22 mouse cellular contexts compared by ENCODE assay signal in the genomic region with DNA sequence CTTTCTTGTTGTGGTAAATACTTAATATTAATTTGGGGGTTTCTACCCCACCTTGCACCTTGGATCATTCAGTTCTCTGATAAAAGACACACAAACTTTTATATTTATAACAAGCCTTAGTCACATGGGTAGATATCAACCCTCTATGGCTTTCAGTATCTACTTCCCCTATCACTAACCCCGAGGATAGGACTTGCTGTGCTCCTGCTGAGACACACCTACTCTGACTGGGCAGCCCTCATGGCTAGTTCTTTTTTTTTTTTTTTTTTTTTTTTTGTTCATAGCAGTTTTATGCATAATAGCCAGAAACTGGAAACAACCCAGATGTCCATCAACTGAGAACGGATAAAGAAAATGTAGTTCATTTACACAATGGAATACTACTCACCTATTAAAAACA.
A peak's percentile ranks its signal among the peaks of the same experiment; 100 is the strongest.
DNase-seq lines count a peak whose midpoint lies in the region; ATAC-seq lines count a peak whose summit lies in the region.
"Had no signal": no experiment of that assay in that cellular context is flagged by ENCODE, and none has a peak within 500 bp of the region (broad histone marks: within the 10 kb centered on the region; RNA-seq: fewer than 3 reads in every experiment).

No protein-coding gene starts in this region.

- H3K27ac ChIP-seq in liver, embryonic 12.5 days = no peak overlapping the region
- H3K27ac ChIP-seq in liver, embryonic 11.5 days (ENCODE audit: low read depth, low read length) = no peak overlapping the region
- H3K27ac ChIP-seq in heart, embryonic 12.5 days (ENCODE audit: poor library complexity, severe bottlenecking) = no peak overlapping the region
- no peak overlapping the region for H3K27ac ChIP-seq in embryonic facial prominence, embryonic 10.5 days (replicated peaks)
- H3K27ac ChIP-seq: forebrain, embryonic 10.5 days; limb, embryonic 15.5 days; stomach, embryonic 15.5 days had no signal

- no peak overlapping the region for H3K4me3 ChIP-seq in liver, embryonic 12.5 days
- H3K4me3 ChIP-seq in liver, embryonic 11.5 days (ENCODE audit: low read depth, low read length) = no peak overlapping the region
- H3K4me3 ChIP-seq in heart, embryonic 12.5 days = no peak overlapping the region
- no peak overlapping the region for H3K4me3 ChIP-seq in embryonic facial prominence, embryonic 10.5 days
- H3K4me3 ChIP-seq: forebrain, embryonic 10.5 days; heart, embryonic 15.5 days; limb, embryonic 15.5 days; megakaryocyte, embryonic 14.5 days; stomach, embryonic 15.5 days had no signal

- DNase-seq in liver, embryonic 11.5 days (ENCODE audit: low spot score) = no peak
- peak; percentile 31 to 36 for DNase-seq in B cell, adult 2 months
- no peak for DNase-seq in lung, adult 18-20 months
- DNase-seq in embryonic facial prominence, embryonic 10.5 days (ENCODE audit: low spot score) = no peak
- DNase-seq: adrenal gland, postnatal 10 days; cerebellum, adult 9-11 months; heart, adult 18-20 months; heart, postnatal 4 days; kidney, adult 18-20 months; kidney, postnatal 14 days; right cerebral cortex, postnatal 4 days had no signal

- no peak overlapping the region for H3K4me2 ChIP-seq in liver, embryonic 12.5 days
- H3K4me2 ChIP-seq in liver, embryonic 11.5 days = no peak overlapping the region
- H3K4me2 ChIP-seq in heart, embryonic 12.5 days = no peak overlapping the region
- H3K4me2 ChIP-seq: heart, embryonic 15.5 days; limb, embryonic 15.5 days; stomach, embryonic 15.5 days had no signal

- ATAC-seq in liver, embryonic 12.5 days = 0 out of 2 replicates have a peak, but pooled peaks have one; percentile 46
- ATAC-seq in liver, embryonic 11.5 days (replicated peaks; ENCODE audit: low FRiP score) = no peak
- peak; percentile 59 to 71; a peak in 3 of 4 replicates for ATAC-seq in hematopoietic stem cell, adult 5-6 weeks (replicated peaks in 1 of 2; ENCODE audit: insufficient read depth in 1 of 2, low FRiP score in 2 of 2, low TSS enrichment in 1 of 2, low read depth in 1 of 2, poor library complexity in 2 of 2, severe bottlenecking in 2 of 2)
- ATAC-seq in megakaryocyte-erythroid progenitor cell, adult 5-6 weeks (replicated peaks; ENCODE audit: low FRiP score, low TSS enrichment, poor library complexity, severe bottlenecking) = peak; percentile 61; the same call in 1 of the 2 replicates
- no peak for ATAC-seq in heart, embryonic 12.5 days (ENCODE audit: insufficient number of reproducible peaks, low FRiP score)
- ATAC-seq: hindbrain, embryonic 16.5 days; Patski had no signal

- no peaks in the 10 kb centered on the region for H3K27me3 ChIP-seq in liver, embryonic 12.5 days (replicated peaks)
- H3K27me3 ChIP-seq in liver, embryonic 11.5 days (replicated peaks; ENCODE audit: control insufficient read depth, insufficient read depth, low read length) = no peaks in the 10 kb centered on the region
- H3K27me3 ChIP-seq in heart, embryonic 12.5 days (replicated peaks) = no peaks in the 10 kb centered on the region
- no peaks in the 10 kb centered on the region for H3K27me3 ChIP-seq in embryonic facial prominence, embryonic 10.5 days (replicated peaks; ENCODE audit: low read depth, poor library complexity, severe bottlenecking)
- H3K27me3 ChIP-seq: heart, embryonic 15.5 days; limb, embryonic 15.5 days; Patski; stomach, embryonic 15.5 days had no signal

- peaks cover 13% of the 10 kb centered on the region for H3K4me1 ChIP-seq in liver, embryonic 12.5 days
- peaks cover 2% of the 10 kb centered on the region; the same call in 1 of the 2 replicates for H3K4me1 ChIP-seq in liver, embryonic 11.5 days (replicated peaks; ENCODE audit: control insufficient read depth, insufficient read depth, low read length)
- peaks cover 45% of the 10 kb centered on the region for H3K4me1 ChIP-seq in heart, embryonic 12.5 days (replicated peaks)
- H3K4me1 ChIP-seq in embryonic facial prominence, embryonic 10.5 days = peaks cover 25% of the 10 kb centered on the region

- no peaks in the 10 kb centered on the region for H3K36me3 ChIP-seq in liver, embryonic 12.5 days
- H3K36me3 ChIP-seq in liver, embryonic 11.5 days (ENCODE audit: control insufficient read depth, insufficient read depth, low read length) = no peaks in the 10 kb centered on the region
- no peaks in the 10 kb centered on the region for H3K36me3 ChIP-seq in heart, embryonic 12.5 days
- H3K36me3 ChIP-seq in embryonic facial prominence, embryonic 10.5 days (replicated peaks) = no peaks in the 10 kb centered on the region
- H3K36me3 ChIP-seq: forebrain, embryonic 10.5 days; heart, embryonic 15.5 days; limb, embryonic 15.5 days; stomach, embryonic 15.5 days had no signal

- WGBS in liver, embryonic 12.5 days (ENCODE audit: insufficient replicate concordance) = 43% methylated on average over 2 of the region's 2 CpGs
- 48% methylated on average over 2 of the region's 2 CpGs for WGBS in liver, embryonic 11.5 days
- WGBS in heart, embryonic 12.5 days = 56% methylated on average over 2 of the region's 2 CpGs
- WGBS in embryonic facial prominence, embryonic 10.5 days = 80% methylated on average over 2 of the region's 2 CpGs

- H3K9ac ChIP-seq in liver, embryonic 12.5 days = no peak overlapping the region
- no peak overlapping the region for H3K9ac ChIP-seq in liver, embryonic 11.5 days (ENCODE audit: low read depth, low read length)
- no peak overlapping the region for H3K9ac ChIP-seq in heart, embryonic 12.5 days
- H3K9ac ChIP-seq: heart, embryonic 15.5 days; limb, embryonic 15.5 days; stomach, embryonic 15.5 days had no signal

- H3K9me3 ChIP-seq in liver, embryonic 12.5 days (replicated peaks) = no peaks in the 10 kb centered on the region
- no peaks in the 10 kb centered on the region for H3K9me3 ChIP-seq in liver, embryonic 11.5 days (ENCODE audit: control insufficient read depth, low read length)
- H3K9me3 ChIP-seq in heart, embryonic 12.5 days (replicated peaks) = no peaks in the 10 kb centered on the region
- no peaks in the 10 kb centered on the region for H3K9me3 ChIP-seq in embryonic facial prominence, embryonic 10.5 days
- H3K9me3 ChIP-seq: forebrain, embryonic 10.5 days; heart, embryonic 15.5 days; limb, embryonic 15.5 days; megakaryocyte, embryonic 14.5 days; stomach, embryonic 15.5 days had no signal

Comparison
In these comparisons a context has a peak if more than half of its experiments do, and no peak if none do; other contexts are left out.
1. ATAC-seq: peak in liver, embryonic 12.5 days (single experiment), hematopoietic stem cell, adult 5-6 weeks (2 of 2) and megakaryocyte-erythroid progenitor cell, adult 5-6 weeks (single experiment); none in liver, embryonic 11.5 days (single experiment) and heart, embryonic 12.5 days (single experiment).
2. DNase-seq: peak in B cell, adult 2 months (2 of 2); none in liver, embryonic 11.5 days (single experiment), lung, adult 18-20 months (0 of 2) and embryonic facial prominence, embryonic 10.5 days (single experiment).